ENCODE assay signal across 9 mouse cellular contexts in the genomic region with DNA sequence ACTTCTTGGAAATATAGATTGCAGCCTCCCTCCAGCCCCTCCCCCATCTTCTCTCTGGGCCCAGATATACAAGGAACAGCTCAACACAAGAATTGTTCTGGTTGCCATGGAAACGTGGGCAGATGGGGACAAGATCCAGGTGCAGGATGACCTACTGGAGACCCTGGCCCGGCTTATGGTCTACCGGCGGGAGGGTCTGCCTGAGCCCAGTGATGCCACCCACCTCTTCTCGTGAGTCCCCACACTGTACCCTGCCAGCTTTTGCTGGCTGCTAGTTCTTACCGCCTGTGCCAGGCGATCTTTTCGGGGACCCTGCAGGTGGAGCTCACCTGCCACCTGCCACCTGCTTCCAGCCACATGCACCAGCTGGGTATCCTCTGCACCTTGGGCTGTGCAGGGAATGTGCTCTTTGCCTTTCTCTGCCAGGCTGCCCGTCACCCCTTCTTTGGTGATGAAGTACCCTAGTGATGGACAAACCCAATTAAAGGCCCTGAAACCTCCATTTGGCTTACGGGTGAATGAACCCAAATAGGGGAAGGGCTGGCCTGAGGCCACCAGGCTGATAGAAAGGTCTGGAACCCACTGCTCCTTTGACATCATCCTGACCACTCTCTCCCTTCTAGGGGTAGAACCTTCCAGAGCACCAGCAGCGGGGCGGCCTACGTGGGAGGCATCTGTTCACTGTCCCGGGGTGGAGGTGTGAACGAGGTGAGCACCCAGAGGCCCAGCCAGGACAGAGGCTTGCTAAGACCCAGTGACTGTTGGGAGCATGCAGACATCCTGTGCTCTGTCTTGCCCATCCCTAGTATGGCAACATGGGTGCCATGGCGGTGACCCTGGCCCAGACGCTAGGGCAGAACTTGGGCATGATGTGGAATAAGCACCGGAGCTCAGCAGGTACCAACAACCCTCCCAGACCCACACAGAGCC. TPM values are rescaled to one million over a fixed set of nuclear protein-coding genes. Genes with fewer than 3 reads are reported as not detected.
DNase-seq lines count a peak whose midpoint lies in the region; ATAC-seq lines count a peak whose summit lies in the region.
"Had no signal": no experiment of that assay in that cellular context is flagged by ENCODE, and none has a peak within 500 bp of the region (broad histone marks: within the 10 kb centered on the region; RNA-seq: fewer than 3 reads in every experiment).

No protein-coding gene starts in this region.

- ATAC-seq in forebrain, embryonic 14.5 days: no peak
- no peak for ATAC-seq in limb, embryonic 12.5 days (ENCODE audit: insufficient number of reproducible peaks, insufficient read depth, low FRiP score, low TSS enrichment, low read depth)

- 63% methylated on average over 18 of the region's 18 CpGs for WGBS in forebrain, embryonic 14.5 days
- WGBS in limb, embryonic 12.5 days: 69% methylated on average over 18 of the region's 18 CpGs

- peaks cover 22% of the 10 kb centered on the region for H3K4me1 ChIP-seq in forebrain, embryonic 14.5 days (ENCODE audit: control insufficient read depth, insufficient read depth, low read length)
- H3K4me1 ChIP-seq in limb, embryonic 12.5 days (replicated peaks): peaks cover 58% of the 10 kb centered on the region

- H3K9me3 ChIP-seq in forebrain, embryonic 14.5 days (replicated peaks; ENCODE audit: control insufficient read depth, low read length): no peaks in the 10 kb centered on the region
- no peaks in the 10 kb centered on the region for H3K9me3 ChIP-seq in limb, embryonic 12.5 days
- H3K9me3 ChIP-seq: heart, embryonic 10.5 days had no signal

- H3K4me2 ChIP-seq in forebrain, embryonic 14.5 days (ENCODE audit: low read length): no peak overlapping the region
- 0 out of 2 replicates have a peak overlapping the region, but pooled peaks have one; percentile 10 for H3K4me2 ChIP-seq in limb, embryonic 12.5 days

- H3K4me3 ChIP-seq in forebrain, embryonic 14.5 days (ENCODE audit: low read depth, low read length): no peak overlapping the region
- H3K4me3 ChIP-seq in limb, embryonic 12.5 days (replicated peaks): no peak overlapping the region

- H3K9ac ChIP-seq in forebrain, embryonic 14.5 days (ENCODE audit: low read length): no peak overlapping the region
- no peak overlapping the region; the same call in 1 of the 2 replicates for H3K9ac ChIP-seq in limb, embryonic 12.5 days (replicated peaks)

- H3K27ac ChIP-seq in forebrain, embryonic 14.5 days (ENCODE audit: low read depth, low read length): 0 out of 2 replicates have a peak overlapping the region, but pooled peaks have one; percentile 27
- H3K27ac ChIP-seq in limb, embryonic 12.5 days: no peak overlapping the region

- H3K36me3 ChIP-seq in forebrain, embryonic 14.5 days (ENCODE audit: control insufficient read depth, insufficient read depth, low read length): peaks cover 15% of the 10 kb centered on the region; the same call in 1 of the 2 replicates
- peaks cover 17% of the 10 kb centered on the region for H3K36me3 ChIP-seq in limb, embryonic 12.5 days

- no peaks in the 10 kb centered on the region for H3K27me3 ChIP-seq in forebrain, embryonic 14.5 days (replicated peaks; ENCODE audit: control insufficient read depth, insufficient read depth, low read length)
- 0 out of 2 replicates have a peak, but pooled peaks cover 5% of the 10 kb centered on the region for H3K27me3 ChIP-seq in limb, embryonic 12.5 days

- peak; percentile 39 for DNase-seq in ES-CJ7 (ENCODE audit: low read depth, low spot score)
- DNase-seq in cerebellum, adult 8-10 months: peak; percentile 49
- DNase-seq in forebrain, embryonic 14.5 days (ENCODE audit: low spot score): peak; percentile 54
- DNase-seq in spleen, adult 12 weeks (ENCODE audit: low spot score): no peak
- no peak for DNase-seq in adrenal gland, postnatal 4 days (ENCODE audit: low spot score in 2 of 2)
- no peak for DNase-seq in thymus, postnatal 36 days
- DNase-seq in gastrocnemius, postnatal 4 days (ENCODE audit: low spot score in 2 of 2): no peak

RNA-seq across cellular contexts. Expression of a gene that starts 11.8 kb away (rescaled TPM):
- polyA plus RNA-seq in forebrain, embryonic 14.5 days (2014; fragmentation: Nextera tagmentation; extraction: Ambion mirVana): 10.0 and 12.5 TPM in 2 replicates
- polyA plus RNA-seq in limb, embryonic 12.5 days (2016; fragmentation: Nextera tagmentation; extraction: Ambion mirVana): 20.9 and 22.2 TPM in 2 replicates
- total RNA-seq in adrenal gland, postnatal 4 days (2021): 10 to 100 TPM; 17.4 to 17.6 TPM
- 1 to 10 TPM; 2.5 to 2.6 TPM for total RNA-seq in gastrocnemius, postnatal 4 days (2021)

RNA-seq across cellular contexts. Expression of a gene that starts 46.5 kb away (rescaled TPM):
- polyA plus RNA-seq in forebrain, embryonic 14.5 days (2014; fragmentation: Nextera tagmentation; extraction: Ambion mirVana): 41.5 and 47.0 TPM in 2 replicates
- 117 and 118 TPM in 2 replicates for polyA plus RNA-seq in limb, embryonic 12.5 days (2016; fragmentation: Nextera tagmentation; extraction: Ambion mirVana)
- total RNA-seq in adrenal gland, postnatal 4 days (2021): 10 to 100 TPM; 39.6 to 40.2 TPM
- 10 to 100 TPM; 39.4 to 41.0 TPM for total RNA-seq in gastrocnemius, postnatal 4 days (2021)

Comparison
In these comparisons a context has a peak if more than half of its experiments do, and no peak if none do; other contexts are left out.
1. DNase-seq: peak in ES-CJ7 (single experiment), cerebellum, adult 8-10 months (single experiment) and forebrain, embryonic 14.5 days (single experiment); none in spleen, adult 12 weeks (single experiment), adrenal gland, postnatal 4 days (0 of 2), thymus, postnatal 36 days (0 of 2) and gastrocnemius, postnatal 4 days (0 of 2).
2. RNA of a gene that starts 11.8 kb away (total RNA-seq): 17.4 to 17.6 TPM in adrenal gland, postnatal 4 days; 2.5 to 2.6 TPM in gastrocnemius, postnatal 4 days; every median in the first group is over 4 times any median in the second.